Mouse (Mus musculus) T-helper 2 cell (primary cell): Measurements from ENCODE around the gene Tmem171.

Experiments used
- in situ Hi-C: fragments of 300-600 bp; cut with MboI, MseI; formaldehyde crosslinking; loops from one replicate; pipeline ENCODE4 v1.15.1; 2025; ENCODE audit warnings: high pct_unique_total_duplicates

Gene Tmem171

GRCm38 (mm10) chr13:98695546-98695945, 912 bp upstream of the Tmem171 start:
- in situ Hi-C loops: loop anchor here (10.0 to 25.0 kb wide), 2 partner anchors 61 to 308 kb away; partner anchors contain the start of gene Tmem174

GRCm38 (mm10) chr13:98693316-98693715, 1.3 kb downstream of the Tmem171 start:
- in situ Hi-C loops: loop anchor here (10.0 to 25.0 kb wide), 2 partner anchors 59 to 306 kb away; partner anchors contain the start of gene Tmem174

GRCm38 (mm10) chr13:98691956-98692515, 2.6 kb downstream of the Tmem171 start:
- in situ Hi-C loops: loop anchor here (10.0 to 25.0 kb wide), 2 partner anchors 57 to 305 kb away; partner anchors contain the start of gene Tmem174

GRCm38 (mm10) chr13:98690886-98691285, 3.7 kb downstream of the Tmem171 start:
- in situ Hi-C loops: loop anchor here (10.0 to 25.0 kb wide), 2 partner anchors 56 to 304 kb away; partner anchors contain the start of gene Tmem174

- in situ Hi-C loops: loop anchor here (10.0 to 25.0 kb wide), 2 partner anchors 55 to 302 kb away; partner anchors contain the start of gene Tmem174
These were observed 4.9 kb downstream of the Tmem171 start for GRCm38 (mm10) chr13:98689605-98690290.

- in situ Hi-C loops: loop anchor here (25.0 kb wide), 1 partner anchor 301 kb away; no protein-coding TSS in a partner anchor
These were observed 6.7 kb downstream of the Tmem171 start for GRCm38 (mm10) chr13:98687931-98688330.

- in situ Hi-C loops: loop anchor here (25.0 kb wide), 1 partner anchor 297 kb away; no protein-coding TSS in a partner anchor
These were observed 10.3 kb downstream of the Tmem171 start for GRCm38 (mm10) chr13:98684144-98684900.

GRCm38 (mm10) chr13:98683412-98683811, 11.2 kb downstream of the Tmem171 start:
- in situ Hi-C loops: loop anchor here (25.0 kb wide), 1 partner anchor 296 kb away; no protein-coding TSS in a partner anchor

- in situ Hi-C loops: loop anchor here (25.0 kb wide), 1 partner anchor 293 kb away; no protein-coding TSS in a partner anchor
These were observed 14.1 kb downstream of the Tmem171 start for GRCm38 (mm10) chr13:98680470-98681060.

GRCm38 (mm10) chr13:98679631-98680041, 15.0 kb downstream of the Tmem171 start:
- in situ Hi-C loops: loop anchor here (25.0 kb wide), 1 partner anchor 292 kb away; no protein-coding TSS in a partner anchor

- in situ Hi-C loops: loop anchor here (25.0 kb wide), 1 partner anchor 292 kb away; no protein-coding TSS in a partner anchor
These were observed 15.4 kb downstream of the Tmem171 start for GRCm38 (mm10) chr13:98679230-98679629.

- in situ Hi-C loops: no loop called here
These were observed 20.7 kb downstream of the Tmem171 start for GRCm38 (mm10) chr13:98673922-98674321.

GRCm38 (mm10) chr13:98669296-98669695, 25.3 kb downstream of the Tmem171 start:
- in situ Hi-C loops: no loop called here

GRCm38 (mm10) chr13:98667316-98667715, 27.3 kb downstream of the Tmem171 start:
- in situ Hi-C loops: no loop called here

GRCm38 (mm10) chr13:98665240-98665639, 29.4 kb downstream of the Tmem171 start:
- in situ Hi-C loops: no loop called here

GRCm38 (mm10) chr13:98662173-98662675, 32.4 kb downstream of the Tmem171 start:
- in situ Hi-C loops: no loop called here

GRCm38 (mm10) chr13:98656034-98656471, 38.6 kb downstream of the Tmem171 start:
- in situ Hi-C loops: no loop called here

GRCm38 (mm10) chr13:98655346-98655745, 39.3 kb downstream of the Tmem171 start:
- in situ Hi-C loops: no loop called here

- in situ Hi-C loops: no loop called here
These were observed 40.3 kb downstream of the Tmem171 start for GRCm38 (mm10) chr13:98654129-98654939.

GRCm38 (mm10) chr13:98652194-98652593, 42.4 kb downstream of the Tmem171 start:
- in situ Hi-C loops: no loop called here
